Mouse (Mus musculus): ENCODE measurements around the gene Ambra1.

GRCm38 (mm10) chr2:91696225-91696590 is 33.7 kb upstream of the Ambra1 start:
- no peak for TF ChIP-seq CTCF (IDR thresholded peaks at IDR 0.05; ENCODE audit: borderline replicate concordance, extremely low read depth, insufficient read depth, insufficient read length)
- no peak for TF ChIP-seq POLR2A (IDR thresholded peaks at IDR 0.05; ENCODE audit: borderline replicate concordance, extremely low read depth, insufficient read depth, insufficient read length, poor library complexity, severe bottlenecking)
